Mouse (Mus musculus): ENCODE results near the gene Slc6a13. TPM values are rescaled to one million over a fixed set of nuclear protein-coding genes. Genes with fewer than 3 reads are reported as not detected.

Slc6a13 gene
- total RNA-seq, 1 experiment: 1.7 TPM

GRCm38 (mm10) chr6:121338519-121338896 lies 38.5 kb downstream of the Slc6a13 start:
- Histone ChIP-seq H3K36me3 (ENCODE audit: control insufficient read depth, insufficient read depth, low read length, poor library complexity, severe bottlenecking) (no peaks in the 10 kb centered on the region), H3K9ac (ENCODE audit: insufficient read depth, low read depth, low read length, poor library complexity, severe bottlenecking) (no peak overlapping the region), H3K9me3 (ENCODE audit: control insufficient read depth, insufficient read depth, low read depth, low read length) (no peaks in the 10 kb centered on the region), H3K27ac (ENCODE audit: insufficient read depth, low read depth, low read length, poor library complexity, severe bottlenecking) (no peak overlapping the region), H3K4me1 (ENCODE audit: control insufficient read depth in 2 of 2, insufficient read depth in 2 of 2, low read length in 2 of 2, poor library complexity in 1 of 2) (no peaks in the 10 kb centered on the region), H3K4me3 (ENCODE audit: insufficient read depth in 1 of 2, low read depth in 1 of 2, low read length in 2 of 2, poor library complexity in 1 of 2, severe bottlenecking in 1 of 2) (no peak overlapping the region)
- in situ Hi-C loops (cut with MboI; ENCODE audit: low sequenced_read_pairs in 2 of 2, unreplicated experiment in 2 of 2): loop anchor here (5.0 to 25.0 kb wide), 2 partner anchors 194 to 199 kb away; no protein-coding TSS in a partner anchor
- DNase-seq (ENCODE audit: low read depth, low spot score): no peak
- TF ChIP-seq CHD2 (IDR thresholded peaks at IDR 0.05; ENCODE audit: low read depth, low read length) (no peak), HCFC1 (IDR thresholded peaks at IDR 0.05; ENCODE audit: borderline replicate concordance, insufficient read depth, low read length) (no peak), MAFK (IDR thresholded peaks at IDR 0.05; ENCODE audit: insufficient read depth, low read depth, low read length) (no peak), ZNF384 (IDR thresholded peaks at IDR 0.05; ENCODE audit: low read depth, low read length) (no peak), ZC3H11A (IDR thresholded peaks at IDR 0.05; ENCODE audit: borderline replicate concordance, low read depth, low read length) (no peak)

- Histone ChIP-seq H3K27ac (ENCODE audit: insufficient read depth, low read depth, low read length, poor library complexity, severe bottlenecking) (no peak overlapping the region), H3K9me3 (ENCODE audit: control insufficient read depth, insufficient read depth, low read depth, low read length) (no peaks in the 10 kb centered on the region), H3K4me1 (ENCODE audit: control insufficient read depth in 2 of 2, insufficient read depth in 2 of 2, low read length in 2 of 2, poor library complexity in 1 of 2) (no peaks in the 10 kb centered on the region), H3K9ac (ENCODE audit: insufficient read depth, low read depth, low read length, poor library complexity, severe bottlenecking) (no peak overlapping the region), H3K36me3 (ENCODE audit: control insufficient read depth, insufficient read depth, low read length, poor library complexity, severe bottlenecking) (no peaks in the 10 kb centered on the region), H3K4me3 (ENCODE audit: insufficient read depth in 1 of 2, low read depth in 1 of 2, low read length in 2 of 2, poor library complexity in 1 of 2, severe bottlenecking in 1 of 2) (no peak overlapping the region)
- in situ Hi-C loops (cut with MboI; ENCODE audit: low sequenced_read_pairs in 2 of 2, unreplicated experiment in 2 of 2): loop anchor here in 1 of 2 experiments (25.0 kb wide), 1 partner anchor 196 kb away; no protein-coding TSS in a partner anchor
- TF ChIP-seq ZNF384 (IDR thresholded peaks at IDR 0.05; ENCODE audit: low read depth, low read length): no peak
- TF ChIP-seq MAFK (IDR thresholded peaks at IDR 0.05; ENCODE audit: insufficient read depth, low read depth, low read length): no peak
- TF ChIP-seq ZC3H11A (IDR thresholded peaks at IDR 0.05; ENCODE audit: borderline replicate concordance, low read depth, low read length): no peak
- no peak for TF ChIP-seq CHD2 (IDR thresholded peaks at IDR 0.05; ENCODE audit: low read depth, low read length)
- no peak for TF ChIP-seq HCFC1 (IDR thresholded peaks at IDR 0.05; ENCODE audit: borderline replicate concordance, insufficient read depth, low read length)
- DNase-seq (ENCODE audit: low read depth, low spot score): no peak
Observed at GRCm38 (mm10) chr6:121341650-121342049, 41.6 kb downstream of the Slc6a13 start.

- DNase-seq (ENCODE audit: low read depth, low spot score): no peak
- Histone ChIP-seq H3K36me3 (ENCODE audit: control insufficient read depth, insufficient read depth, low read length, poor library complexity, severe bottlenecking) (no peaks in the 10 kb centered on the region), H3K27ac (ENCODE audit: insufficient read depth, low read depth, low read length, poor library complexity, severe bottlenecking) (no peak within 1 kb of the TSS), H3K4me3 (ENCODE audit: insufficient read depth in 1 of 2, low read depth in 1 of 2, low read length in 2 of 2, poor library complexity in 1 of 2, severe bottlenecking in 1 of 2) (no peak within 1 kb of the TSS), H3K4me1 (ENCODE audit: control insufficient read depth in 2 of 2, insufficient read depth in 2 of 2, low read length in 2 of 2, poor library complexity in 1 of 2) (no peaks in the 10 kb centered on the region), H3K9me3 (ENCODE audit: control insufficient read depth, insufficient read depth, low read depth, low read length) (no peaks in the 10 kb centered on the region), H3K9ac (ENCODE audit: insufficient read depth, low read depth, low read length, poor library complexity, severe bottlenecking) (no peak within 1 kb of the TSS)
- no peak for TF ChIP-seq MAFK (IDR thresholded peaks at IDR 0.05; ENCODE audit: insufficient read depth, low read depth, low read length)
- TF ChIP-seq ZNF384 (IDR thresholded peaks at IDR 0.05; ENCODE audit: low read depth, low read length): no peak
- no peak for TF ChIP-seq CHD2 (IDR thresholded peaks at IDR 0.05; ENCODE audit: low read depth, low read length)
- no peak for TF ChIP-seq ZC3H11A (IDR thresholded peaks at IDR 0.05; ENCODE audit: borderline replicate concordance, low read depth, low read length)
- TF ChIP-seq HCFC1 (IDR thresholded peaks at IDR 0.05; ENCODE audit: borderline replicate concordance, insufficient read depth, low read length): no peak
- in situ Hi-C loops (cut with MboI; ENCODE audit: low sequenced_read_pairs in 2 of 2, unreplicated experiment in 2 of 2): loop anchor here in 1 of 2 experiments (25.0 kb wide), 1 partner anchor 194 kb away; no protein-coding TSS in a partner anchor
Observed at GRCm38 (mm10) chr6:121343026-121343770, 43.2 kb downstream of the Slc6a13 start, which contains the start of gene Slc6a12. Gene Slc6a12 (plus strand): TSS chr6:121343076.

GRCm38 (mm10) chr6:121343771-121344123 lies 43.7 kb downstream of the Slc6a13 start:
- no peaks in the 10 kb centered on the region for H3K36me3 ChIP-seq (ENCODE audit: control insufficient read depth, insufficient read depth, low read length, poor library complexity, severe bottlenecking)
- in situ Hi-C loops (cut with MboI; ENCODE audit: low sequenced_read_pairs in 2 of 2, unreplicated experiment in 2 of 2): loop anchor here in 1 of 2 experiments (25.0 kb wide), 1 partner anchor 194 kb away; no protein-coding TSS in a partner anchor
- DNase-seq (ENCODE audit: low read depth, low spot score): no peak
- no peak overlapping the region for H3K9ac ChIP-seq (ENCODE audit: insufficient read depth, low read depth, low read length, poor library complexity, severe bottlenecking)
- no peaks in the 10 kb centered on the region for H3K9me3 ChIP-seq (ENCODE audit: control insufficient read depth, insufficient read depth, low read depth, low read length)
- no peaks in the 10 kb centered on the region for H3K4me1 ChIP-seq (ENCODE audit: control insufficient read depth in 2 of 2, insufficient read depth in 2 of 2, low read length in 2 of 2, poor library complexity in 1 of 2)
- no peak for TF ChIP-seq MAFK (IDR thresholded peaks at IDR 0.05; ENCODE audit: insufficient read depth, low read depth, low read length)
- TF ChIP-seq ZC3H11A (IDR thresholded peaks at IDR 0.05; ENCODE audit: borderline replicate concordance, low read depth, low read length): no peak
- TF ChIP-seq CHD2 (IDR thresholded peaks at IDR 0.05; ENCODE audit: low read depth, low read length): no peak
- TF ChIP-seq ZNF384 (IDR thresholded peaks at IDR 0.05; ENCODE audit: low read depth, low read length): no peak
- TF ChIP-seq HCFC1 (IDR thresholded peaks at IDR 0.05; ENCODE audit: borderline replicate concordance, insufficient read depth, low read length): no peak
- H3K27ac ChIP-seq (ENCODE audit: insufficient read depth, low read depth, low read length, poor library complexity, severe bottlenecking): no peak overlapping the region
- no peak overlapping the region for H3K4me3 ChIP-seq (ENCODE audit: insufficient read depth in 1 of 2, low read depth in 1 of 2, low read length in 2 of 2, poor library complexity in 1 of 2, severe bottlenecking in 1 of 2)
